Mouse (Mus musculus) liver, postnatal 0 days (tissue): ENCODE data around the gene Dst.

Experiments used
- CTCF ChIP-seq: sonication (generic); IDR thresholded peaks from 2 replicates; pipeline ENCODE4 v1.5.1; 2016; ENCODE audit warnings: antibody characterized with exemption, low read depth
- EP300 ChIP-seq: IDR thresholded peaks from 2 replicates; pipeline ENCODE4 v1.6.1; 2016; ENCODE audit warnings: antibody characterized with exemption, low read depth, mild to moderate bottlenecking

DNA sequence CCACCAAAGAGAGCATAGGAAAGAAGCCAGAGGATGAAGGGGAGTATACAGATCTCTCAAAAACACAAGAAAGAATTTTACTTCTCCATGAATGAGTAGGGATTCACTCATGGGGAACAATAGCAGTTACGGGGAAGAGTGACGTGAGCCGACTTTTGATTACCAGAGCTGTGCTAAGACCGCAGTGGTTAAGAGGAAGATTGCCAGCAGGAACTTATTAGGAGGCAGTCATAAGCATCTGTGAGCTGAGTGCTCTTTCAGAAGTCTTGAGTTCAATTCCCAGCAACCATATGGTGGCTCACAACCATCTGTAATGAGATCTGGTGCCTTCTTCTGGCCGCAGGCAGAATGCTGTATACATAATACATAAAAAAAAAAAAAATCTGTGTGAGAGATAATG, 34.5 kb upstream of the Dst start:
- no peak for TF ChIP-seq CTCF
- TF ChIP-seq EP300: no peak
